Mouse (Mus musculus) heart, embryonic 13.5 days (tissue): ENCODE measurements around the gene Vmn1r11. TPM values are rescaled to one million over a fixed set of nuclear protein-coding genes. Genes with fewer than 3 reads are reported as not detected.

ENCODE experiments used
- ATAC-seq: fragments of 200-750 bp; cut with Nextera tagmentation; 2 replicates; pipeline ENCODE4 v1.8.0; 2017; ENCODE audit warnings: moderate TSS enrichment; ENCODE audit not compliant: insufficient number of reproducible peaks, low FRiP score, low TSS enrichment; ENCODE audit errors: extremely low read depth
- H3K27ac ChIP-seq: fragments of 300-500 bp; sonication (generic); replicated peaks from 2 replicates; pipeline ENCODE4 v1.5.1; 2015; ENCODE audit warnings: moderate library complexity, mild to moderate bottlenecking, inconsistent platforms
- H3K27me3 ChIP-seq: fragments of 300-500 bp; sonication (generic); replicated peaks from 2 replicates; pipeline ENCODE4 v1.6.1; 2015; ENCODE audit warnings: mild to moderate bottlenecking, inconsistent platforms
- H3K36me3 ChIP-seq: fragments of 300-500 bp; sonication (generic); 2 replicates; pipeline ENCODE4 v1.6.1; 2015; ENCODE audit warnings: mild to moderate bottlenecking, inconsistent platforms
- H3K4me1 ChIP-seq: fragments of 300-500 bp; sonication (generic); 2 replicates; pipeline ENCODE4 v1.6.1; 2015; ENCODE audit warnings: inconsistent platforms
- H3K4me2 ChIP-seq: fragments of 300-500 bp; sonication (generic); 2 replicates; pipeline ENCODE4 v1.6.1; 2015; ENCODE audit warnings: inconsistent platforms, mild to moderate bottlenecking, moderate library complexity
- H3K4me3 ChIP-seq: fragments of 300-500 bp; sonication (generic); 2 replicates; pipeline ENCODE4 v1.5.1; 2015; ENCODE audit warnings: moderate library complexity, mild to moderate bottlenecking, inconsistent platforms
- H3K9ac ChIP-seq: fragments of 300-500 bp; sonication (generic); 2 replicates; pipeline ENCODE4 v1.6.1; 2015; ENCODE audit warnings: inconsistent platforms, mild to moderate bottlenecking, moderate library complexity
- H3K9me3 ChIP-seq: fragments of 300-500 bp; sonication (generic); 2 replicates; pipeline ENCODE4 v1.6.1; 2016; ENCODE audit warnings: inconsistent platforms
- WGBS: fragments of 180-500 bp; shearing (Covaris S2); methylation state at CpG from one replicate; pipeline ENCODE4 v1.1.7; 2015; ENCODE audit warnings: mixed read lengths; 5-methylcytosine and 5-hydroxymethylcytosine counted together
- polyA plus RNA-seq: library from polyadenylated mRNA; unstranded; fragments of >200 nt; fragmentation: Nextera tagmentation; extraction: Ambion mirVana; gene quantifications from 2 replicates; pipeline ENCODE4 v1.2.1, GENCODE M21; 2015

Gene Vmn1r11
- not detected in 2 replicates for polyA plus RNA-seq

DNA sequence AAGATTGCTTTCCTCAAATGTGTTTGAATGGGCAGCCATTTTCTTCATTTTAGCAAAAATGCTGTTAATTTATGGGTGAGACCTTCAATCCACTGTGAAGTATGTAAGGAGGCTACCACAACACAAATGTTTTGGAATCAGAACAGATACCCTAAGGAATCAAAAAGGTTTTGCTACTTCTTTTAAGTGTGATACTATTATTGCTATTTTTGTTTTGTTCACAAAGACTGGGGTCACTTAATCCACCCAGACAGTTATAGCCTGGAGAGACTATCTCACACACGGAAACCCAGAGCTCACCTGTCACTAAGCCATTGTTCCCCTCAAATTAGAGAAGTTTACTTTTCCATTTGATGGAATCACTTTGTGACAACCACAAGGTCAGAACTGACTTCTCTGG is at the start of gene Vmn1r11:
Vmn1r11 (plus strand) TSS at position 301 of the 400 bp plus-strand sequence.
- no peak for ATAC-seq
- no peaks in the 10 kb centered on the region for H3K36me3 ChIP-seq
- no peak within 1 kb of the TSS for H3K4me2 ChIP-seq
- H3K9me3 ChIP-seq: no peaks in the 10 kb centered on the region
- no peak within 1 kb of the TSS for H3K27ac ChIP-seq
- H3K4me1 ChIP-seq: no peaks in the 10 kb centered on the region
- H3K27me3 ChIP-seq: no peaks in the 10 kb centered on the region
- no peak within 1 kb of the TSS for H3K9ac ChIP-seq
- WGBS: 36% methylated on average over 1 of the region's 1 CpGs
- no peak within 1 kb of the TSS for H3K4me3 ChIP-seq

DNA sequence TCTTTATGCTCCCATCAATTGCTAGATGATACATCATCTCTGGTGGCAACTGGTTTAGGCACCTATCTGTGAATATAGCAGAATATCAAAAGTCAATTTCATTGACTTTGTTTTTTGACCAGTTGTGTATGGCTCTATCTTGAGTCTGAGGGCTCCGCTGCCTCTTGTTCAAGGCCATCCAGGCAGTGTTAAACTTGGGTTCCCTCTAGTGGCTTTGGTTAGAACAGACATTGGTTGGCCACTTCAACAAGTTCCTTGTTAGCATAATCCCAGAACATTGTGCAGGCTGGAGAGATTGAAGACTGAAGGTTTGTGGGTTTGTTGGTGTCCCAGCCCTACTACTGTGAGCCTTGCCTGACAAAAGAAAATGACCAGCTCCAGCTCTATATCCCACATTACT is 26.9 kb upstream of the Vmn1r11 start:
- Histone ChIP-seq H3K9me3 (no peaks in the 10 kb centered on the region), H3K36me3 (no peaks in the 10 kb centered on the region), H3K9ac (no peak overlapping the region), H3K27ac (no peak overlapping the region), H3K4me1 (no peaks in the 10 kb centered on the region), H3K4me3 (no peak overlapping the region), H3K4me2 (no peak overlapping the region), H3K27me3 (no peaks in the 10 kb centered on the region)
- no peak for ATAC-seq
- WGBS: 61% methylated on average over 1 of the region's 1 CpGs

DNA sequence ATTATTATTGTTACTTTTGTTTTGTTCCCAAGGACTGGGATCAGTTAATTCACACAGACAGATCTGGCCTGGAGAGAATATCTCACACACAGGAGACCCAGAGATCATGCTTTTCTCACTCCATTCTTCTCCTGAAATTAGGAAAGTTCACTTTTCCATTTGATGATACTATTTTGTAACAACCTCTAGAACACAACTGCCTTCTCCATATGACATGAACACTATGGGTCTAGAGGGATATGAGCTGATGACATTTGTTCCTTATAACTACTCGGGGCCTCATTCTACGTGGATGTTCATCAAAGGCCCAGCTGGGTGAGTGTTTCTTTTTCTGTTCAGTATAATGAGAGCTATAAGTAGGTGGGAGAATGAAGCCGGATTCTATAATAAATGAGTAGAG is 24.1 kb upstream of the Vmn1r11 start, which contains the start of gene Vmn1r10:
Vmn1r10 (plus strand) TSS at position 301 of the 400 bp plus-strand sequence.
- Histone ChIP-seq H3K27ac (no peak within 1 kb of the TSS), H3K27me3 (no peaks in the 10 kb centered on the region), H3K9me3 (no peaks in the 10 kb centered on the region), H3K4me2 (no peak within 1 kb of the TSS), H3K36me3 (no peaks in the 10 kb centered on the region), H3K4me3 (no peak within 1 kb of the TSS), H3K4me1 (no peaks in the 10 kb centered on the region), H3K9ac (no peak within 1 kb of the TSS)
- 67% methylated on average over 3 of the region's 3 CpGs for WGBS
- no peak for ATAC-seq

DNA sequence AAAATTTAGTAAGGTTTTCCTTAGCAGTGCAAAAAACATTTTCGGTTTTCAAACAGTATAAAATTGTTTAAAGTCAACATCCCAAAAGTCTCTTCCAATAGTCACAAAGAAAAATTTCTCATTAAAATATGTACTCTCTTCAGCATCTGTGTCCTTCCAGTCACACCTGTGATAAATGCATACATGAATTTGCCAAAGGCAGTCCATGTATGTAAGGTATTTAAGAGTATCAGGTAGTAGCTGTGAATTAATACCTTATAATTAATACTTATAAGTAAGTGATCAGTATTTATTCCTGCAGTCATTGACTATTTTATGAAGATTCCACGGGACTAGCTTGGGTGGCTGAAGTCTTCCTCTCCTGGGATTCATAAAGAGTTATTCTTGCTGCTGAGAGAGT is 23.4 kb downstream of the Vmn1r11 start, which contains the start of gene Vmn1r12:
Vmn1r12 (plus strand) TSS at position 301 of the 400 bp plus-strand sequence.
- Histone ChIP-seq H3K9me3 (no peaks in the 10 kb centered on the region), H3K36me3 (no peaks in the 10 kb centered on the region), H3K4me1 (no peaks in the 10 kb centered on the region), H3K4me3 (no peak within 1 kb of the TSS), H3K9ac (no peak within 1 kb of the TSS), H3K27me3 (no peaks in the 10 kb centered on the region), H3K4me2 (no peak within 1 kb of the TSS), H3K27ac (no peak within 1 kb of the TSS)
- ATAC-seq: no peak
- whole genome bisulfite sequencing: 63% methylated on average over 2 of the region's 2 CpGs

Other genes starting within 250 kb of the Vmn1r11 start
- gene Nt5c3, start 209.5 kb upstream of the Vmn1r11 start, polyA plus RNA-seq: 65.9 and 68.6 TPM in 2 replicates
- gene Vmn1r4, start 209.4 kb upstream of the Vmn1r11 start, polyA plus RNA-seq: 0.06 and 0.09 TPM in 2 replicates
- gene Vmn1r5, start 163.2 kb upstream of the Vmn1r11 start, polyA plus RNA-seq: not detected in 2 replicates
- not detected in 2 replicates for gene Vmn1r6, start 136.2 kb upstream of the Vmn1r11 start, polyA plus RNA-seq
- gene Vmn1r7, start 108.1 kb upstream of the Vmn1r11 start, polyA plus RNA-seq: not detected in 2 replicates
- not detected in 2 replicates for gene Vmn1r8, start 101.2 kb upstream of the Vmn1r11 start, polyA plus RNA-seq
- not detected in 2 replicates for gene Vmn1r9, start 66.7 kb upstream of the Vmn1r11 start, polyA plus RNA-seq
- not detected in 2 replicates for gene Vmn1r10, start 24.0 kb upstream of the Vmn1r11 start, polyA plus RNA-seq
- gene Vmn1r12, start 23.5 kb downstream of the Vmn1r11 start, polyA plus RNA-seq: not detected in 2 replicates
- gene Vmn1r13, start 69.8 kb downstream of the Vmn1r11 start, polyA plus RNA-seq: not detected in 2 replicates
- gene Vmn1r14, start 98.2 kb downstream of the Vmn1r11 start, polyA plus RNA-seq: not detected in 2 replicates
- gene Vmn1r15, start 124.5 kb downstream of the Vmn1r11 start, polyA plus RNA-seq: 0.07 TPM in 1 of 2 replicates, not detected in the other
- not detected in 2 replicates for gene Vmn1r16, start 196.0 kb downstream of the Vmn1r11 start, polyA plus RNA-seq
- gene Vmn1r17, start 230.3 kb downstream of the Vmn1r11 start, polyA plus RNA-seq: not detected in 2 replicates